Mouse (Mus musculus) embryonic facial prominence, embryonic 13.5 days (tissue): ENCODE measurements around the gene Mms19. TPM values are rescaled to one million over a fixed set of nuclear protein-coding genes. Genes with fewer than 3 reads are reported as not detected.
A peak's percentile ranks its signal among the peaks of the same experiment; 100 is the strongest.

Source experiments
- ATAC-seq: fragments of 200-750 bp; cut with Nextera tagmentation; 2 replicates; pipeline ENCODE4 v1.8.0; 2017; ENCODE audit warnings: low read depth; ENCODE audit not compliant: insufficient number of reproducible peaks, insufficient read depth, low FRiP score, low TSS enrichment
- H3K27ac ChIP-seq: fragments of 300-500 bp; sonication (generic); 2 replicates; pipeline ENCODE4 v1.5.1; 2015; ENCODE audit warnings: moderate library complexity, mild to moderate bottlenecking, inconsistent platforms
- H3K27me3 ChIP-seq: fragments of 300-500 bp; sonication (generic); 2 replicates; pipeline ENCODE4 v1.6.1; 2015; ENCODE audit warnings: mild to moderate bottlenecking, inconsistent platforms
- H3K36me3 ChIP-seq: fragments of 300-500 bp; sonication (generic); 2 replicates; pipeline ENCODE4 v1.6.1; 2015; ENCODE audit warnings: mild to moderate bottlenecking, inconsistent platforms
- H3K4me1 ChIP-seq: fragments of 300-500 bp; sonication (generic); 2 replicates; pipeline ENCODE4 v1.6.1; 2015; ENCODE audit warnings: inconsistent platforms
- H3K4me2 ChIP-seq: fragments of 300-500 bp; sonication (generic); 2 replicates; pipeline ENCODE4 v1.6.1; 2015; ENCODE audit warnings: moderate library complexity, mild to moderate bottlenecking, inconsistent platforms
- H3K4me3 ChIP-seq: fragments of 300-500 bp; sonication (generic); 2 replicates; pipeline ENCODE4 v1.5.1; 2015; ENCODE audit warnings: mild to moderate bottlenecking, inconsistent platforms
- H3K9ac ChIP-seq: fragments of 300-500 bp; sonication (generic); 2 replicates; pipeline ENCODE4 v1.6.1; 2015; ENCODE audit warnings: mild to moderate bottlenecking, inconsistent platforms
- H3K9me3 ChIP-seq: fragments of 300-500 bp; sonication (generic); 2 replicates; pipeline ENCODE4 v1.6.1; 2016; ENCODE audit warnings: inconsistent platforms
- WGBS: fragments of 180-500 bp; shearing (Covaris S2); methylation state at CpG from one replicate; pipeline ENCODE4 v1.1.7; 2015; ENCODE audit warnings: mixed read lengths; 5-methylcytosine and 5-hydroxymethylcytosine counted together
- polyA plus RNA-seq: library from polyadenylated mRNA; unstranded; fragments of >200 nt; fragmentation: Nextera tagmentation; extraction: Ambion mirVana; gene quantifications from 2 replicates; pipeline ENCODE4 v1.2.1, GENCODE M21; 2015

Mms19 gene
- polyA plus RNA-seq, 1 experiment from 2014 or later, result 41.2 TPM

DNA sequence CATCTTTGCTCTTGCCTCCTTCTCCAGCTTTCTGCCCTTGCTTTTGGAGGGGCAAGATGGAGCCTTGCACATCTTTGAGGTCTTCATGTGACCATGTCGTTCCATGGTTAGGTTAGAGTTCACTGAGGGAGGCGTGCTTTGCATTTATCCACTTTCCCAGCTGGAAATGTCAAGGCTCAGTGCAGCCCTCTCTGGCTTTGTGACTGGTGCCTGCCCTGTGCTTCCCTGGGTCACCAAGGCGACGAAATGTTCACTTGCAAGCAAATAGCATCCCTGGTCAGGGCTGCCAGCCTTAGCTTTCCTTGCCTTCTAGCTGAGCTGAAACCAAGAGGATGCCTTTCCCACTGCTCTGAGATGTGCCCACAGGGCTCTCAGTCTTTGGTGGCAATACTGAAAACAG, 29.5 kb upstream of the Mms19 start:
- no peak for ATAC-seq

DNA sequence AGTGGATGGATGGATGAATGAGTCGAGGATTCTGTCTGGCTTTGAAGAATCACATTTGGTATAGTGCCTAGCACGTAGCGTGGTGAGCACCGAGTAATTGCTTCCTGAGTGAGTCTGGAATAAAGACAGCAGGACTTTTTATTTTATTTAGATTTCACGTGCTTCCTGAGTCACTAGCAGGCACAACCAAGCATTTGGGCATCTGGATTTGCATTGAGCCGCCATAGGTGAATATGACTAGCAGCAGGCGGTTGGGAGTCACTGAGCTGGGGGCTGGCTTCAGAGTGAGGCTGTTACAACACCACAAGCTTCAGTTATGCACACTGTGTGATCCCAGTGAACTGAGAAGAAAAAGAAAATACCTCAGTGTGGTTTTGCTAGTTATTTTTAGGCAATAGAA, 28.1 kb upstream of the Mms19 start:
- Histone ChIP-seq H3K4me3 (no peak overlapping the region), H3K27me3 (no peaks in the 10 kb centered on the region), H3K9me3 (no peaks in the 10 kb centered on the region), H3K36me3 (no peaks in the 10 kb centered on the region), H3K9ac (no peak overlapping the region), H3K27ac (peak overlapping the region; percentile 72), H3K4me2 (no peak overlapping the region), H3K4me1 (peaks cover 44% of the 10 kb centered on the region)
- ATAC-seq, result no peak
- WGBS, result 38% methylated on average over 7 of the region's 7 CpGs

More for the DNA sequence above, 29.5 kb upstream of the Mms19 start:
- Histone ChIP-seq H3K9ac (no peak overlapping the region), H3K36me3 (no peaks in the 10 kb centered on the region), H3K4me2 (no peak overlapping the region), H3K4me1 (peaks cover 43% of the 10 kb centered on the region), H3K9me3 (no peaks in the 10 kb centered on the region), H3K27me3 (no peaks in the 10 kb centered on the region), H3K27ac (no peak overlapping the region), H3K4me3 (no peak overlapping the region)
- WGBS, result 68% methylated on average over 4 of the region's 4 CpGs

DNA sequence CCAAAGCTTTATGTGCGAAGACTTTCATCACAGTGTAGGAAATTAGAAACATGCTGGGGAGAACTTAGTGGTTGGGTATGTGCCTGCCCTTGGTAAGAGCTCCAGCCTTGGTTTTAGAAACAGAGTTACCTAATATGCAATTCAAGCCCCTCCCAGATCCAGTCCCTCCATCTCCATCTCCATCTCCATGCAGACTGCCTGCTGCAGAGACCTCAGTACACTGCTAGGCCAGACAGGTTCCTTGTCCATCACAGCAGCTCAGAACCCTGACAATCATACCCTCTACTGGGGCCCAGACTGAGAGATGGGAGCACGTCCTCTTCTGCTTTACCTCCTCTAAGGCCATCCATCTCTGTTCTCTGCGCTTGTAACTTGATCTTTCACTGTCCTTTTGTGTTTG, 27.6 kb upstream of the Mms19 start:
- no peak for ATAC-seq
- no peak overlapping the region for H3K9ac ChIP-seq

DNA sequence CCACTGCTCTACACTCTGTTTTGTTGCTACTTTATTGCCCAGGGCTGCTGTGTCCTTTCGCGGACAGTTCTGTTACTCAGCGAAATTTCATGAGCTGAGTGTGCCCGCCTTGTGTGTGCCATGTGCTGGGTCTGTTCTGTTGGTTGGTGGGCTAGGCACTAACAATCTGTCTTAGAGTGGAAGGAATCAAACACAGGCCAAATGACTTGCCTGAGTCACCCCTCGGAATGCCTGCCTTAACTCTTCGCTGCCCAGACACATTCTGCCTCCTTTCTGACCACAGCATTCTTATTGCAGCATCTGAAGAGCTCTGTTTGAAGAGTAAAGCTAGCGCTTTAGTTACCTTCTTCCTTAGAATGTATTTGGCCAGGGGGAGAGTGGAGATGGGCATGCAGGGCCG, 25.6 kb upstream of the Mms19 start:
- Histone ChIP-seq H3K27me3 (no peaks in the 10 kb centered on the region), H3K4me3 (no peak overlapping the region), H3K9ac (no peak overlapping the region), H3K36me3 (no peaks in the 10 kb centered on the region), H3K4me2 (no peak overlapping the region), H3K4me1 (peaks cover 44% of the 10 kb centered on the region), H3K9me3 (no peaks in the 10 kb centered on the region), H3K27ac (no peak overlapping the region)
- ATAC-seq, result no peak
- WGBS, result 58% methylated on average over 8 of the region's 8 CpGs

More for the DNA sequence above, 27.6 kb upstream of the Mms19 start:
- Histone ChIP-seq H3K4me2 (no peak overlapping the region), H3K9me3 (no peaks in the 10 kb centered on the region), H3K4me3 (no peak overlapping the region), H3K4me1 (peaks cover 42% of the 10 kb centered on the region), H3K27me3 (no peaks in the 10 kb centered on the region), H3K36me3 (no peaks in the 10 kb centered on the region), H3K27ac (peak overlapping the region; percentile 72)
- 40% methylated on average over 3 of the region's 3 CpGs for WGBS

DNA sequence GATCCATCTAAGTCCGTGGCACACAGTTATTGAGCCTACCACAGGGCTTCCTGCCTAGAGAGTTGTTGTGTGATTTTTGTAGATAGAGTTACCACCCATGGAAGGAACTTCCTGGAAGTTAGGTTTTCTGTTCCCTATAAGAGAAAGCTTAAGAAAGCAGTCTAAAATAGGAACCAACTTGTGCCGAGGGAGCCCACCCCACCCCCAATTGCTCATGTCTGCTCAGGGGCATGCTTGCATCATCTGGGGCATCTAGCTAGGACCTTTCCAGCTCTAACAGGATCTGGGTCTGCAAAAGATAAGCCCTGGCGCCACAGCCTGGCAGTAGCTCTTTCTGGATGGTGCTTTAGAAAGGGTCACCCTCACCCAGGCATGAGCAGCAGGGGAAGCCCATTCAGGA, 24.7 kb upstream of the Mms19 start:
- H3K4me3 ChIP-seq, result no peak overlapping the region
- H3K36me3 ChIP-seq, result no peaks in the 10 kb centered on the region
- no peaks in the 10 kb centered on the region for H3K9me3 ChIP-seq
- H3K4me2 ChIP-seq, result no peak overlapping the region
- peak overlapping the region; percentile 7; the same call in 1 of the 2 replicates for H3K9ac ChIP-seq
- 61% methylated on average over 3 of the region's 3 CpGs for WGBS
- H3K27ac ChIP-seq, result no peak overlapping the region
- peaks cover 52% of the 10 kb centered on the region for H3K4me1 ChIP-seq
- no peak for ATAC-seq
- no peaks in the 10 kb centered on the region for H3K27me3 ChIP-seq

DNA sequence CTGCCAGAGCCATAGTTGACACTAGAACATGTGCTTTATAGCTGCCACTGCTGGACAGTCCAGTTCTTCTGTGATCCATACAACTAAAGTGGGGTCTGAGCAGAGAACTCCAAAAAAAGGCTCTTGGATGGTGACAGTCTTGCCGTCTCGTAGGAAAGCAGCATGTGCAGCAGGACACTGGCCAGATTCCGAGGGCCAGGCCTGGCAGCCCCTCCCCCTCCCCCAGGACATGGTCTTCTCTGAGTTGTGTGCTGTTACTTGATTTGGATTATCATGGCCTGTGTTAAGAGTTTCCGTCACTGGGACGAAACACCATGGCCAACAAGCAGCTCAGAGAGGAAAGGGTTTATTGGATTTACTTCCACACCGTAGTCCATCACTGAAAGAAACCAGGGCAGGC, 23.3 kb upstream of the Mms19 start:
- no peak overlapping the region for H3K27ac ChIP-seq
- 78% methylated on average over 6 of the region's 6 CpGs for WGBS
- H3K4me1 ChIP-seq, result peaks cover 60% of the 10 kb centered on the region
- ATAC-seq, result no peak
- H3K9me3 ChIP-seq, result no peaks in the 10 kb centered on the region
- H3K36me3 ChIP-seq, result no peaks in the 10 kb centered on the region
- no peak overlapping the region for H3K4me3 ChIP-seq
- no peak overlapping the region for H3K9ac ChIP-seq
- H3K4me2 ChIP-seq, result no peak overlapping the region
- no peaks in the 10 kb centered on the region for H3K27me3 ChIP-seq

DNA sequence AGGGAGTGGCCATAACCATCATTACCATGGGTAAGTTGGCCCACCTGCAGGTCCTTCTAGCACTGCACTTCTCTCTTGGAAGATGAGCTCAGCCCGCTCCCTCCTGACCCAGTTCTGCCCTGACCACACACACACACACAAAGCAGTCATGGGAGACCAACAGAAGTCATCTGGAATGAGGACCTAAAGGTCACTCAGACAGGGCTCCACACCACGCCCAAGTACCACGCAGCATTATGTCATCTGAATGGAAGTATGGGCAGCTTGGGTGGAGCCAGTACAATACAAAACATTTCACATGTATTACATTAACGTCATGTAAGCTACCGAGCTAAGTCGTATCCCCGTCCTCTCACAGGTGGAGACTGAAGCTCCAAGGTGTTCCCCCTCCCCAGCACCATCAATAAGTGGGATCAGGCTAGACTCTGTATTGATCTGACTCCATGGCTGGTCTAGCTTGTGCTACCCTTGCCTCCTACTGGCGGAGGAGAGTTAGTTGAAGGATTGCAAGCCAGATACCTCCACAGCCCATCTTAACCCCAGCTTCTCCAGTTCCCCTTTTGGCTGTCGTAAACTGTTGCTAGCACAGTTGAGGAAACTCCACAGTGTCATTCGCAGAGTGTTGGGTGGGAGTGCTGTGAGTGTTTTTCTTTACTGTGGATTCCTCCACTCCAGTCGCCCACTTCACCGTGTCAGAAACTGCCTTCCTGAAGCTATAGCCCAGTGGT, 20.5 kb upstream of the Mms19 start:
- H3K4me2 ChIP-seq, result no peak overlapping the region
- no peak for ATAC-seq
- H3K36me3 ChIP-seq, result no peaks in the 10 kb centered on the region
- no peak overlapping the region for H3K9ac ChIP-seq
- H3K4me3 ChIP-seq, result no peak overlapping the region
- no peaks in the 10 kb centered on the region for H3K9me3 ChIP-seq
- H3K27ac ChIP-seq, result peak overlapping the region; percentile 52
- WGBS, result 92% methylated on average over 12 of the region's 12 CpGs
- peaks cover 55% of the 10 kb centered on the region for H3K4me1 ChIP-seq
- no peaks in the 10 kb centered on the region for H3K27me3 ChIP-seq

DNA sequence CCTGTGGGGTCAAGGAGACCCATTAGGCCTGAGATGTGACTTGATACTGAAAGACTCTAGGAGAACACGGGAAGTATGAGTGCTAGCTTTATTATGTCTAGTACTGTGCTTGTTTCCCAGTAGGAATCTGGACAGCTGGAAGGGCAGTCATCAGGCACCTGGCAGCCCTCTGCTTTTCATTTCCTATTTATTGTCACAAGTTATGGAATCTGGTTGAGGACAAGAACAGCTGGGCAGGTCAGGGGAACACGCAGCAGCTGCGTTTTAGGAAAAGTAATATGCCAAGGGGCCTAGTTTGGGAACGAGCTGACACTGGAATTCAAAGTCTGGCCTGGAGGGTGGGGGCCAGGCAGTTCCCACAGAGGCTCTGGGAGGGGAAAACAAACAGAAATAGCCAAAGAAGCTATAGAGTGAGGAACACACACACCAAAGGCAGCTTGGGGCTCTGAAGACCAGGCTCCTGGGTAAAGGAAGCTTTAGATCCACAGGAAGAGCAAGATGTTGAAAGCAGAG, 19.5 kb upstream of the Mms19 start:
- Histone ChIP-seq H3K4me2 (no peak overlapping the region), H3K36me3 (no peaks in the 10 kb centered on the region), H3K27ac (peak overlapping the region; percentile 52), H3K4me3 (no peak overlapping the region), H3K9me3 (no peaks in the 10 kb centered on the region), H3K27me3 (no peaks in the 10 kb centered on the region), H3K9ac (no peak overlapping the region), H3K4me1 (peaks cover 54% of the 10 kb centered on the region)
- ATAC-seq, result no peak
- WGBS, result 17% methylated on average over 4 of the region's 4 CpGs

DNA sequence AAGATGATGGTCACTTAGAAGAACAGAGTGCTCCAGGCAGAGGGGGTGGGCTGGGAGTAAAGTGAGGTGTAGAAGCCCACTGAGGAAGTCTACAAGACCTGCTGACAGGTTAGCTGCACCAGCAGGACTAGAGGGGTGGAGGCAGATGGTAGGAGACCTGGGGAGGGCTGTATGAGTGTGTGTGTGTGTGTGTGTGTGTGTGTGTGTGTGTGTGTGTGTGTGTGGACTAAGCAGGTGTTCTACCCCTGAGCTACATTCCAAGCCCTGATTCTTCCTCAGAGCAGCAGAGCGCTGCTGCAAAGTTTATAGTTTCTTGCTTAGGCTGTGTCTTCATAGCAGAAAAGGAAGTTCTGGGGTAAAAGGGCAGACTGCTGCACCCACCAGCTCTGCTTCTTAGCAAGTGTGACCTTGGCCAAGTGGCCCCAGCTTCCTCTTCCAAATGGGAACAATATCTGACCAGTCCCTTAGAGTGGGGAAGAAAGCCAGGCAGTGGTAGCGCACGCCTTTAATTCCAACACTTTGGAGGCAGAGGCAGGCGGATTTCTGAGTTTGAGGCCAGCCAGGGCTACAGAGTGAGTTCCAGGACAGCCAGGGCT, 18.8 kb upstream of the Mms19 start:
- H3K4me1 ChIP-seq, result peaks cover 55% of the 10 kb centered on the region
- H3K36me3 ChIP-seq, result no peaks in the 10 kb centered on the region
- no peak overlapping the region for H3K9ac ChIP-seq
- H3K4me2 ChIP-seq, result no peak overlapping the region
- WGBS, result 80% methylated on average over 4 of the region's 4 CpGs
- no peak overlapping the region for H3K4me3 ChIP-seq
- H3K9me3 ChIP-seq, result no peaks in the 10 kb centered on the region
- no peak for ATAC-seq
- H3K27me3 ChIP-seq, result no peaks in the 10 kb centered on the region
- peak overlapping the region; percentile 52 for H3K27ac ChIP-seq

DNA sequence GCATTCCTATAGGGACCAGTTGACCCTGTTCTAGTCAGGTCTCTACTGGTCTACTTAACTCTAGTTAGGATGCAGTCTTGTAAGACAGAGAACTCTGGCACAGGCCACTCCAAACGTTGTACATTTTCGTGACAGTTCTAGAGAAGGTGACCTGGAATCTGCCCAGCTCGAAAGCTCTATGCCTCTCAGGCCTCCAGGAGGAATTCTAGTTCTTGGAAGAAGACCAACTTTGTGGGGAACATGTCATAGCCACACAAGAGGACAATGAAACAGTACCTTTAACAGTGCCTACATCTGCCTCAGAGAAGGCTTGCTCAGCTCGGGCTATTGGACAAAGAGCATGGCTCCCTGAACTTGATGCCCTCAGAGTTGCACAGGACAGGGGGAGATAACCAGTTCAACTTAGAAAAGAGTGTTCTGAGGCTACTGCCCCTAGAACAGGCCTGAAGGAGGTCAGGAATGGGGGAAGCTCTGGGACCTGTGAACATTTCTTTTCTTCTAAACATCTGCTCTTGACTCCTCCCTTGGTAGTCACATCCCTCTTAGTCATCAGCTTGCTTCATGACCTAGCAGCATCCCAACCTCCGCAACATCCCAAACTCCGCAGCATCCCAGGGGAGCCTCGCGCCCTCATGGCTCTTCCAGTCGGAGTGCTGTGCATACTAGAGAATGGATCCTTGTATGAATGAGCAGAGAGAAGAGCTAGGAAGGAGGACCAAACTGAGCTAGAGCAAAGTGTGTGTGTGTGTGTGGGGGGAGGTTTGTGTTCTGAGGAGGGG, 18.0 kb upstream of the Mms19 start:
- Histone ChIP-seq H3K9me3 (no peaks in the 10 kb centered on the region), H3K27ac (no peak overlapping the region), H3K9ac (no peak overlapping the region), H3K36me3 (no peaks in the 10 kb centered on the region), H3K27me3 (no peaks in the 10 kb centered on the region), H3K4me2 (no peak overlapping the region), H3K4me1 (peaks cover 56% of the 10 kb centered on the region), H3K4me3 (no peak overlapping the region)
- no peak for ATAC-seq
- 86% methylated on average over 9 of the region's 9 CpGs for WGBS

DNA sequence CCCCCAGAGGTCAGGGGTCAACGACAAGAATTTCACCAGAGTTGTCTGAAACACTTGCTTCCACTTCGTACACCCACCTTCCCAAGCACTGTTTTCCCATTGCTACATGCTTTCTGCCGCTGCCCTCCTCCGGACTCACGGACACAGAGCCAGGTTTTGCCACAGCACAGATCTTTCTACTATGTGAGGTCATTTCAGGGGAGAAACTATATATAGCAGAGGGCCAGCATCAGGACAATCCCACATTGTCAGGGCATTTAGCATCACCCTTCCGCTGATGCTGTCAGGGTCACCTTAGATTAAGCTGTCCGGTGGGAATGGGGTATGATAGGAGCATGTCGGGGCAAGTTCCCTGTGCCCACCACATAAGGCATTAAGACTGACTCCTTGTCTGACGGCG, 16.1 kb upstream of the Mms19 start:
- Histone ChIP-seq H3K4me3 (no peak overlapping the region), H3K27me3 (no peaks in the 10 kb centered on the region), H3K4me2 (no peak overlapping the region), H3K9ac (no peak overlapping the region), H3K9me3 (no peaks in the 10 kb centered on the region), H3K36me3 (no peaks in the 10 kb centered on the region), H3K27ac (no peak overlapping the region), H3K4me1 (peaks cover 65% of the 10 kb centered on the region)
- no peak for ATAC-seq
- 84% methylated on average over 10 of the region's 10 CpGs for WGBS
